Mouse (Mus musculus) gonadal fat pad, adult 2 months (tissue): ENCODE measurements around the gene Trio. TPM values are rescaled to one million over a fixed set of nuclear protein-coding genes. Genes with fewer than 3 reads are reported as not detected.

Experiments used
- DNase-seq: peaks from one replicate; pipeline ENCODE4 v3.0.0-alpha.2; 2012; ENCODE audit warnings: low read depth
- polyA plus RNA-seq: library from polyadenylated mRNA; depleted of rRNA; stranded (reverse); fragments of >200 nt; gene quantifications from 2 replicates; pipeline ENCODE4 v1.2.3, GENCODE M21; 2012

Gene Trio
- polyA plus RNA-seq, 1 experiment = 50.8 TPM

DNA sequence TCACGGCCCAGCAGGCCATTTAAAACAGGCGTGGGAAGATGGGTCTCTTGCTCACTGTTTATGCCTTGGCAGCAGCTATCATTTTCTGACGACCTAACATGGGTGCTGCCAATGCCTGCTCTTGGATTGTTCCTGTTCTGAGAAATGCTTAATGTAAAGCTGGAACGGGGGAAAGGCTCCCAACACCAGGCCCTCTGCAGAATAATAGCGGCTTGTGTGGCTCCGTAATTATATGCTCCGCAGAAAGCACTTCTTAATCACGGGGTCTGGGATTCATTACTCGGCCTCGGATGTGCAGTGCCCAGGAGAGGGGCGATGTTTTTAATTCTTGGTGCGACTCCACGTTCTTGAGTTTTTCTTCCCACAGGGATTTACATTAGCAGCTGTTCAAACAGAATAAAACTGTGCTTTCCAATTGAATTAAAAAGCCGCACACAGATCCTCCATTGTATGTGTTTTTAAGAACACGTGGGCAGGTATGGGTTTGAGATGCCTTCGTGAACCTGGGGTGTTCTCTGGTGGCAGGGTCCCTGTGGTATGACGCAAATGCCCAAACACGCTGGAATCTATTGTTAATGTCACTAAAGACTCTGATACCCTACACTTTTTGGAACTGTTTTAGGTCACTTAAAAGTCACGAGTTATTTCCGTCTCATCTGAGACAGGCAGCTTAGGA lies 228.0 kb downstream of the Trio start:
- no peak for DNase-seq

GRCm38 (mm10) chr15:27796868-27797222 lies 228.8 kb downstream of the Trio start:
- DNase-seq = no peak

DNA sequence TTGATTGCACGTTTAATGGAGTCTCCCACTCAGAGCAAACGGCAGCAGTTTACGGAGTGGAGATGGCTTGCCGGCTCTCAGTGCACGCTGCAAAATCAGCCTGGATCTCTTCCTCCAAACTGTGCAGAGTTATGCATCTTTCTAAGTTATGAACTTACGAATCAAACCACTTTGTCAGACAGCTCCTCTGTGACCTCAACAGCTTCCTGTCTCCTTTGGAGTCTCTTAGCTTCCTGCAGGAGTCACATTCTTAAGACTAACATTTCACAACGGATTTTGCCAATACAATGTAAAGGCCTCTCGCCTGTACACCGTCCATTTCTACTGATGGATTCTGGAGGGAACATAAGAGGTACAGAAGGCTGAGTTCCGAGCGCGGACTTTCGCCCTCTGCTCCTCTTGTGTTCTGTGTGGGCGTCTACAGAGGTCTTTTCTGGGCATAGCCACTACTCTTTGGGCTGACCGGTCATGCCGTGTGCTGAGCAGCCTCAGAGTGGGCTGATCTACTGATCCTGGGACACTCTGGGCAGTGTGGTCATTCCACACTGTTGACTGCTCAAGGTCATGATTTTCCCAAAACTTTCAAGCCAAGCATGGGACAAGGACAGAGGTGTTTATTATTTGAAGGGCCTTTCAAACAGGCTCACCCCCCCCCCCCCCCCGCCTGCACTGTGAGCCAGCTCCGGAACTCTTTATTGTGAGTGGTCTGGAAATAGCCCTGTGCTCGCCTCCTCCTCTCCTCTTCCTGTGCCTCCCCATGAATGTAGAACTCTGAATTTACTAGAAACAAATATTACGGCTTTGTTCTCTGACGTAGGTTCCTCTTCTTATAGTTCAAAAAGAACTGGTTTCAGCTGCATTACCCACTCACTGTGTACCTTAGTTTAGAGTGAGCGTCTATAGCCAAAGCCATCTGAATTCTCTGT lies 229.4 kb downstream of the Trio start:
- no peak for DNase-seq

DNA sequence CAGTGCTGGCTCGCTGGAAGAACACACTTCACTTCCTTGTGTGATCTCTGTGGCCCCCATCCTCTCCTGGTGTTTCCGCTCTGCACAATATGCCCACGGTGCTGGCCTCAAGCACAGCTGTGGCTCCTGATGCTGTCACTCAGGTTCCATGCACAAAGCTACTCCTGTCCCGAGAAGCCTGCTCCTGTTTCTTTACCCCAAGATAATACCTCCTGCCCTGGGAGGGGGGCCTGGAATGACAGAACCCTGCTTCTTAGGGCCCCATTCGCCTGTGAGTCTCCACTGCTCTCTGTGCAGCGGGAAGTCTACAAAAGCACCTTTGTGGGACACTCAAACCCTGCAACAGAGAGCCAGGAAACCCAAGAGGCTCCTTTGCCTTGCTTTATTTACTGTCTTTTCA lies 232.4 kb downstream of the Trio start:
- DNase-seq = no peak

DNA sequence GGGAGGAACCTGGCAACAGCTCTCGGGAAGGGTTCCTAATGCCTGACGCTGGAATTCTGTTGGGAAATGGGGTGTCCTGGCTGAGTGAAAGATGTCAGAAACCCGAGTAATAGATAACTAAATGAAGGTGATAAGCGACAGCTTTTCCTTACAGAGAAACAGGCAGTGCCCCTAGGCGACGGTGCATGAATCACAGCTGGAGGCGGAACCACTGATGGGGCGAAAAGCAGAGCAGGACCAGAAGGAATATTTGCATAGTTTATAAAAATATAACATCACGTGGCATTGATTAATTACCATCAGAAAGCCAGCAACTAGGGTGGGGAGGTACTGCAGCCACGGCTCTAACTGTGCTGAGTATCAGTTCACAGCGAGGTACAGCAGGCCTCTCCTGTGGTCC lies 233.2 kb downstream of the Trio start:
- no peak for DNase-seq

- DNase-seq = no peak
Observed at GRCm38 (mm10) chr15:27791141-27791540, 234.5 kb downstream of the Trio start.

GRCm38 (mm10) chr15:27790699-27791098 lies 234.9 kb downstream of the Trio start:
- DNase-seq = no peak

GRCm38 (mm10) chr15:27789325-27789724 lies 236.3 kb downstream of the Trio start:
- no peak for DNase-seq

DNA sequence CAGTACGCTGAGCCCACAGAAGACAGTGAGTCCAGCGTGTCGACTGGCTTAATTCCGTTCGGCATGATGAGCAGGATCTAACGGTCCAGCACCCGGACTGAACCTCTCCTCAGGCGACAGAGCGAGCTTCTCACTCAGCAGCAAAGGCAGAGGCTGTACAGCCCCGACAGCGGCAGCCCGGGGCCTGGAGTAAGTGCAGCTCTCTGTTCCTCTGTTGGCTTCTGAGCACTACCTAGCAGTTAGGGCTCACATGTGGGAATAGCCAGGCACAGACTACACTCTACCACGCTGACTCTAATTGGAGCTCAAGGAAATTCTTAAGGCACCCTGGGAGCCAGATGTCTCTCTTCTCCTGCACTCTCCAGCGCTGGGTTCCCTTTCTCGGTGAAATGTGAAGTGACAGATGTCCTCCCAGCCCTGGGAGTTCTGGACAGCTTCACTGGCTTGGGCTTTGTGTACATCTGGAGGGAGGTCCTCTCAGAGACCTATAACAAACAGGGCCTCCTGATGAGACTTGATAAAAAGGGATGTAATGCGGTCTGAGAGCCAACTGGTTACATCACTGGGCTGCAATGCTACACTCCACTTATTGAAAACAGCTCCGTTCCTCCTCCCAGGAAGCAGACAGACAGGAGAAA lies 237.4 kb downstream of the Trio start:
- DNase-seq = no peak

DNA sequence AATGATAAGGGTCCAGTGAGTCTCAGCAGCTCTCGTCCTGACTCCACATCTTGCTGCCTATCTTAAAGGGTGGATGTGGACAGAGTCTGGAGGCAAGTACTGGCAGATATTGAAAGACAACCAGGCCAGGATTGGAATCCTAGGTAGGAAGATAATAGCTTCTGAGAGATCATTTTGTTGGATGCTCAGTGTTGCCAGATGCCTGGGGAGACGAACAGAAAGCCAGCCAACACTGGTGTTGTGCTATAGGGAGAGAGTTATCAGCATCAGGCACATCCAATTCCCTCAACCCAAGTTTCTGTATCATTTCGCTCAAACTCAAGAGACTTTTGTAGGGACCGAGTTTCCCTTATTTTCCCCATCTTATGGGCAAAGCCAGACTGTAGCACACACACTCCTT lies 238.5 kb downstream of the Trio start:
- DNase-seq = no peak

DNA sequence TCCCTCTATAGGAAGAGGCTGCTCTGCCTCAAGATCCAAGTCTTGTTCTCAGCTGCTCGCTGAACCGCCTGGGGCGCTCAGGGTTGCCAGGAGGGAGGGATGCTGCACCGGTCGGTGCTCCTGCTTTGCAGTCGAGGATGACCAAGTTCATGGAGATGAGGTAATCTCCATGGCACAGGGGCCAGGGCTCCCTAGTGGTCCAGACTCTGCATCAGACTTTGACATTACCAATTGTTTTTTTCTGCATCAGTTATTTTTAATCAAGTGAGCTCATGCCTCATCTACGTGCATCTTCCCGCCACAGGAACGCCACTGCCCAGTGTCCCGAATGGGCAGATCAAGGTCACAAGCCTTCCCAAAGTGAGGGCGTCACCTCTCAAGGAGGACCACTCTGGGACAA lies 239.2 kb downstream of the Trio start:
- no peak for DNase-seq

- no peak for DNase-seq
Observed at GRCm38 (mm10) chr15:27785280-27786001, 240.2 kb downstream of the Trio start.

DNA sequence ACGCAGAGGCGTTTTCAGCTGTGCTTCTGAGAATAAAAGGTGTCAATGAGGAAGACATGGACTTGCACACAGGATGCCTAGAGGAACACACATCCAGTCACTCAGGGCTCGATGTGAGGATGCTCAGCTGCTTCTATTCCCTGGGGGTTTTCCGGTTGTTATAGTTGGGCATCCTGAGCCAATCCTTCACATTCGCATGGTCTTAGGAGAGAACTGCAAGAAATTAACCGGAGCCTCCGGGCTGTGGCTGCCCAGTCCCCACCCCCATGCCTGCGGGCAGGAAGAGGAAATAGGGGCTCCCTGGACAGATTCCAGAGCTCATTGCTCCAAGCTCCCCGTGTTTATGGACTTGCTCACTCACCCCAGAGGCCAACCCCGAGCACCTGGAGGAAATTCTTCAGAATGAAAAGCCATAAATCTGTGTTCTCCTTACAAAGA lies 241.5 kb downstream of the Trio start:
- DNase-seq = no peak

GRCm38 (mm10) chr15:27783541-27784125 lies 242.0 kb downstream of the Trio start:
- no peak for DNase-seq

GRCm38 (mm10) chr15:27783092-27783491 lies 242.6 kb downstream of the Trio start:
- no peak for DNase-seq

GRCm38 (mm10) chr15:27782383-27783036 lies 243.1 kb downstream of the Trio start:
- DNase-seq = no peak

- no peak for DNase-seq
Observed at GRCm38 (mm10) chr15:27779827-27780226, 245.8 kb downstream of the Trio start.

GRCm38 (mm10) chr15:27779398-27779797 lies 246.2 kb downstream of the Trio start:
- no peak for DNase-seq

DNA sequence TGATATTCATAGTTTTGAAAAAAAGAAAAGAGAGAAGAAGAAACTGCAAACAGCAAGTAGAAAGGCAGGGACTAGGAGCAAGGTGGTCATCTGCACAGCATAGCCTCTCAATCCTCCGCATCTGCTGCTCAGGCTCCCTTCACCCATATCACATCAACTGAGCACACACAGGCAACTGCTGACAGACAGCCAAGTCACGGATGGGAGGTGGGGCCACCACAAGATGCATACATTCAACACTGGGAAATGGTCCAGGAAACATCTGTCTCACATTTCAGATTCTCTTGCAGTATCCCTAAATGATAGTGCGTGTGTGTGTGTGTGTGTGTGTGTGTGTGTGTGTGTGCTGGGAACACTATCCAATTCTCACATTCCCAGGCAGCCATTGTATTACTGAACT lies 247.4 kb downstream of the Trio start:
- no peak for DNase-seq

DNA sequence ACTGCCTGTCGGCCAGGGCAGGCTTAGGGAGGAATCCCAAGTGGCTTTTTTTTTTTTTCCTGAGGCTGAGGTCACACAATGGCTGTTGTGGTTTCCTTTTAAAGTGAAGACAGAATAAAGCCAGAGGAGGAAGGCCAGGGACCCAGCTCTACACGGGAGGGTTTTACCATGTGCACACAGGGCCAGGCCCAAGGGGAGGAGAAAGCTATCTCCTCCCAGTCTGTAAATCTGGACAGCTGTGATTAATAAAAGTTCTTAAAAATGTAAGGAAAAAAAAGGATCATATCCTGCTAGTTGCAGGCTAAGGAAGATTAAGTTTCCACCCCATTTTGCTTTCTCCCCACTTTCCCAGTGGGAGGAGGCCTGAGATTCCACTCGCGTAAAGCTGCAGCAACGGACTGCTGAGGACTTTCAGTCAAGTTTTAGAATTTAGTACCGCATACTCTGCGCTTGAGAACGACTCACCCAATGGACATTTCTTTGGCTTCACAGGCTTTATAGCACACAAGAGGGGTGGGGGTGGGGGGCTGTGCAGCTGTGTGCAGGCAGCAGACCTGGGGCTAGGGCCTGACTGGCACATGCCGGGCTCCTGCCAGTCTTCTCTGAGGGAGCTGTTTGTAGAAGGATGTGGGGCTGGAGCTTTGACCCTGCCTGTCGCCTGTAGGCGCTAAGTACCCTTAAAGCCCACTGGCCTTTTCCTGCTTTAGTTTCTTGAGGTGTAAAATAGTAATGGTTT lies 248.0 kb downstream of the Trio start:
- no peak for DNase-seq
